ENCODE assay signal across 11 mouse cellular contexts in the genomic region with DNA sequence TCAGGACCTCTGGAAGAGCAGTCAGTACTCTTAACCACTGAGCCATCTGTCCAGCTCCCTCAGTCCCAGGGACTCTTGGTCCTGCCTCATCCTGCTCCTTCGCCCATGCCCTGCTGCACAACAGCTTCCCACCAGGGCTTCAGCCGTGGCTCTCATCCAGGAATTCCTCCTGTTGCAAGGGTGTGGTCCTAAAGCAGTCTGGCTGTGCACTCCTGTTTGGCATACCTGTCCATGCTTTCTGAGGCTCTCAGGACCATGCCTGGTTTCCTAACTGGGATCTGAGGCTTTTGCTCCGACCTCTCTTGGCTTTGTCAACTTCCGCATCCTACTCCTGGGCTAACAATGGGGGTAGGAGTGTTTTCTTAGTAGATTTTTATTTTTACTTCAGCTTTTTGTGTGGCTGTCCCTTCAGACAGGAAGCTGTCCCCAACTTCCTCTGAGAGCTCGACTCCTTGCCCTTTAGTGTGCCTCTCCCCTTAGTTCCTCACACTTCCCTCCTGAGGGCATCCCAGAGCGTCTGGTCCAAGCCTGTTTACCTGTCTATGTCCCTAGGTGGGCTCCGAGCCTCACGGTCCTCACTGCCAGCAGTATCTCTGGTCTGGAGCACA. TPM values are rescaled to one million over a fixed set of nuclear protein-coding genes. Genes with fewer than 3 reads are reported as not detected.
DNase-seq lines count a peak whose midpoint lies in the region; ATAC-seq and TF ChIP-seq lines count a peak whose summit lies in the region.
"Had no signal": no experiment of that assay in that cellular context is flagged by ENCODE, and none has a peak within 500 bp of the region (broad histone marks: within the 10 kb centered on the region; RNA-seq: fewer than 3 reads in every experiment).

No protein-coding gene starts in this region.

- peak overlapping the region; percentile 53; the same call in 1 of the 2 replicates for H3K27ac ChIP-seq in kidney, adult 2 months (ENCODE audit: insufficient read depth, low read depth, low read length)
- H3K27ac ChIP-seq in heart, embryonic 10.5 days = peak overlapping the region; percentile 47; the same call in 1 of the 2 replicates
- peak overlapping the region; percentile 54 for H3K27ac ChIP-seq in lung, postnatal 0 days (ENCODE audit: low read length)
- H3K27ac ChIP-seq: embryonic facial prominence, embryonic 12.5 days had no signal

- no peak overlapping the region for H3K4me2 ChIP-seq in lung, postnatal 0 days (replicated peaks; ENCODE audit: low read depth, low read length)
- H3K4me2 ChIP-seq: embryonic facial prominence, embryonic 12.5 days; lung, embryonic 14.5 days had no signal

- TF ChIP-seq POLR2A in kidney, adult 2 months (IDR thresholded peaks at IDR 0.05; ENCODE audit: low read depth, low read length) = no peak

- DNase-seq in kidney, adult 2 months = peak; percentile 28
- DNase-seq in kidney, postnatal 25 days = no peak
- peak; percentile 21 for DNase-seq in CD4-positive, CD25-positive, alpha-beta regulatory T cell, adult 2 months (ENCODE audit: low read depth, low spot score)
- no peak for DNase-seq in heart, embryonic 10.5 days (ENCODE audit: low spot score)
- peak; percentile 76 for DNase-seq in lung, postnatal 0 days (ENCODE audit: low spot score)
- no peak for DNase-seq in layer of hippocampus, postnatal 36 days
- DNase-seq in embryo, embryonic 10.5 days (ENCODE audit: low spot score) = no peak
- no peak for DNase-seq in right cerebral cortex, adult 2 months (ENCODE audit: low spot score in 2 of 2)
- DNase-seq: forebrain, postnatal 0 days; lung, embryonic 14.5 days had no signal

- WGBS in kidney, adult 2 months = 60% methylated on average over 8 of the region's 8 CpGs
- WGBS in heart, embryonic 10.5 days = 71% methylated on average over 8 of the region's 8 CpGs
- WGBS in lung, postnatal 0 days = 54% methylated on average over 8 of the region's 8 CpGs

- H3K9me3 ChIP-seq in heart, embryonic 10.5 days = no peaks in the 10 kb centered on the region
- no peaks in the 10 kb centered on the region for H3K9me3 ChIP-seq in lung, postnatal 0 days (ENCODE audit: low read length)
- H3K9me3 ChIP-seq: embryonic facial prominence, embryonic 12.5 days had no signal

- no peak overlapping the region for H3K4me3 ChIP-seq in kidney, adult 2 months (ENCODE audit: insufficient read depth, low read depth, low read length)
- no peak overlapping the region for H3K4me3 ChIP-seq in heart, embryonic 10.5 days
- H3K4me3 ChIP-seq in lung, postnatal 0 days (ENCODE audit: low read depth, low read length) = no peak overlapping the region
- H3K4me3 ChIP-seq: embryonic facial prominence, embryonic 12.5 days had no signal

- ATAC-seq in lung, postnatal 0 days = peak; percentile 90
- ATAC-seq: forebrain, postnatal 0 days had no signal

- TF ChIP-seq CTCF in kidney, adult 2 months (conservative IDR thresholded peaks at IDR 0.05; ENCODE audit: insufficient read depth, insufficient read length, low read depth, low read length) = no peak
- 0 out of 2 replicates have a peak, but pooled peaks have one; percentile 0 for TF ChIP-seq CTCF in lung, postnatal 0 days (IDR thresholded peaks at IDR 0.05)

- H3K27me3 ChIP-seq in kidney, adult 2 months (replicated peaks; ENCODE audit: control insufficient read depth, insufficient read depth, low read length) = no peaks in the 10 kb centered on the region
- H3K27me3 ChIP-seq in heart, embryonic 10.5 days (ENCODE audit: insufficient read depth, poor library complexity, severe bottlenecking) = no peaks in the 10 kb centered on the region
- H3K27me3 ChIP-seq in lung, postnatal 0 days (replicated peaks; ENCODE audit: insufficient read depth, low read length) = no peaks in the 10 kb centered on the region
- H3K27me3 ChIP-seq: embryonic facial prominence, embryonic 12.5 days had no signal

- H3K9ac ChIP-seq in lung, postnatal 0 days (replicated peaks; ENCODE audit: low read depth) = 0 out of 2 replicates have a peak overlapping the region, but pooled peaks have one; percentile 8
- H3K9ac ChIP-seq: embryonic facial prominence, embryonic 12.5 days; forebrain, postnatal 0 days; lung, embryonic 14.5 days had no signal

- peaks cover 2% of the 10 kb centered on the region for H3K36me3 ChIP-seq in kidney, adult 2 months (ENCODE audit: control insufficient read depth, insufficient read depth, low read length)
- H3K36me3 ChIP-seq in heart, embryonic 10.5 days = peaks cover 67% of the 10 kb centered on the region
- H3K36me3 ChIP-seq in lung, postnatal 0 days (ENCODE audit: insufficient read depth, low read length) = peaks cover 28% of the 10 kb centered on the region; the same call in 1 of the 2 replicates

- no peaks in the 10 kb centered on the region for H3K4me1 ChIP-seq in kidney, adult 2 months (ENCODE audit: control insufficient read depth, insufficient read depth, low read length)
- no peaks in the 10 kb centered on the region; the same call in 1 of the 2 replicates for H3K4me1 ChIP-seq in heart, embryonic 10.5 days
- no peaks in the 10 kb centered on the region; the same call in 1 of the 2 replicates for H3K4me1 ChIP-seq in lung, postnatal 0 days (ENCODE audit: insufficient read depth, low read depth, low read length)
- H3K4me1 ChIP-seq: embryonic facial prominence, embryonic 12.5 days had no signal

- no peak for TF ChIP-seq EP300 in lung, postnatal 0 days (IDR thresholded peaks at IDR 0.05)

RNA-seq across cellular contexts. Expression of a gene that starts 26.5 kb away (rescaled TPM):
- 9.1 and 10.0 TPM in 2 replicates for polyA plus RNA-seq in kidney, adult 2 months (2012; rRNA removed)
- polyA plus RNA-seq in heart, embryonic 10.5 days (2016; fragmentation: Nextera tagmentation; extraction: Ambion mirVana) = 9.2 and 9.6 TPM in 2 replicates
- polyA plus RNA-seq in lung, postnatal 0 days (2015; fragmentation: Nextera tagmentation; extraction: Ambion mirVana) = 10.3 and 12.1 TPM in 2 replicates
- 10 to 100 TPM; 32.1 to 32.6 TPM for total RNA-seq in layer of hippocampus, postnatal 36 days (2021)

RNA-seq across cellular contexts. Expression of a gene that starts 27.9 kb away (rescaled TPM):
- 10.1 and 10.9 TPM in 2 replicates for polyA plus RNA-seq in kidney, adult 2 months (2012; rRNA removed)
- 4.1 and 4.4 TPM in 2 replicates for polyA plus RNA-seq in heart, embryonic 10.5 days (2016; fragmentation: Nextera tagmentation; extraction: Ambion mirVana)
- 4.7 and 5.2 TPM in 2 replicates for polyA plus RNA-seq in lung, postnatal 0 days (2015; fragmentation: Nextera tagmentation; extraction: Ambion mirVana)
- 10 to 100 TPM; 55.6 to 58.0 TPM for total RNA-seq in layer of hippocampus, postnatal 36 days (2021)

Comparison
In these comparisons a context has a peak if more than half of its experiments do, and no peak if none do; other contexts are left out.
1. DNase-seq: peak in kidney, adult 2 months (single experiment), CD4-positive, CD25-positive, alpha-beta regulatory T cell, adult 2 months (single experiment) and lung, postnatal 0 days (single experiment); none in kidney, postnatal 25 days (0 of 2), heart, embryonic 10.5 days (single experiment), layer of hippocampus, postnatal 36 days (0 of 2), embryo, embryonic 10.5 days (single experiment) and right cerebral cortex, adult 2 months (0 of 2).
2. Peak in every context shown above with its lines, with median percentiles within 50 percentile points of each other: H3K27ac ChIP-seq.